Mouse (Mus musculus) kidney, embryonic 16.5 days (tissue): ENCODE data around the gene Tmed1. TPM values are rescaled to one million over a fixed set of nuclear protein-coding genes. Genes with fewer than 3 reads are reported as not detected.
"Not testable (repeated sequence)": the region's sequence is repeated elsewhere in the genome, so short reads cannot be mapped to it uniquely, and the experiment has no call there.

Experiments used
- ATAC-seq: fragments of 200-750 bp; cut with Nextera tagmentation; 2 replicates; pipeline ENCODE4 v1.8.0; 2017; ENCODE audit warnings: moderate TSS enrichment; ENCODE audit not compliant: low FRiP score, low TSS enrichment
- H3K27ac ChIP-seq: fragments of 300-500 bp; sonication (generic); 2 replicates; pipeline ENCODE4 v1.5.1; 2014; ENCODE audit warnings: low read length
- H3K27me3 ChIP-seq: fragments of 300-500 bp; sonication (generic); 2 replicates; pipeline ENCODE4 v1.6.1; 2014; ENCODE audit warnings: low read length, control low read depth, mixed read lengths; ENCODE audit not compliant: insufficient read depth
- H3K36me3 ChIP-seq: fragments of 300-500 bp; sonication (generic); 2 replicates; pipeline ENCODE4 v1.6.1; 2014; ENCODE audit warnings: low read length, control low read depth, mixed read lengths; ENCODE audit not compliant: insufficient read depth
- H3K4me1 ChIP-seq: fragments of 300-500 bp; sonication (generic); 2 replicates; pipeline ENCODE4 v1.6.1; 2014; ENCODE audit warnings: low read length, control low read depth, mixed read lengths; ENCODE audit not compliant: insufficient read depth
- H3K4me2 ChIP-seq: fragments of 300-500 bp; sonication (generic); replicated peaks from 2 replicates; pipeline ENCODE4 v1.6.1; 2014; ENCODE audit warnings: low read depth, low read length
- H3K4me3 ChIP-seq: fragments of 300-500 bp; sonication (generic); 2 replicates; pipeline ENCODE4 v1.5.1; 2014; ENCODE audit warnings: mild to moderate bottlenecking, low read length
- H3K9ac ChIP-seq: fragments of 300-500 bp; sonication (generic); replicated peaks from 2 replicates; pipeline ENCODE4 v1.6.1; 2014; ENCODE audit warnings: low read length
- H3K9me3 ChIP-seq: fragments of 300-500 bp; sonication (generic); 2 replicates; pipeline ENCODE4 v1.6.1; 2016; ENCODE audit warnings: low read length, control low read depth
- WGBS: fragments of 180-500 bp; shearing (Covaris S2); extraction: QIAGEN DNeasy Blood & Tissue Kit; methylation state at CpG from one replicate; pipeline ENCODE4 v1.1.7; 2014; 5-methylcytosine and 5-hydroxymethylcytosine counted together
- polyA plus RNA-seq: library from polyadenylated mRNA; unstranded; fragments of >200 nt; fragmentation: Nextera tagmentation; extraction: Ambion mirVana; gene quantifications from 2 replicates; pipeline ENCODE4 v1.2.1, GENCODE M21; 2015

Tmed1 gene
- polyA plus RNA-seq, 1 experiment from 2014 or later, result 151 TPM

DNA sequence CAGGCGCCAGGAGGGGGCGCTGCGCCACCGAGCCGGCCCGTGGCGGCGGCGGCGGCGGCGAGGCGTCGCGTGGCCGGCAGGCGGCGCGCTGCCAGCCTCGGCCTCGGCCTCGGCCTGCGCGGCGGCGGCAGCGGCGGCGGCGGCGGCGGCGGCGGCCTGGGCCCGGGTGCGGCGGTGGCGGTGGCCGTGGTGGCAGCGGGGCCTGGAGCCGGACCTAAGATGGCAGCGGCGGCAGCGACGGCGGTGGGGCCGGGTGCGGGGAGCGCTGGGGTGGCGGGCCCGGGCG, 36.7 kb upstream of the Tmed1 start, which contains the start of gene Carm1:
Carm1 (plus strand) TSS at position 106 of the 286 bp plus-strand sequence.
- Histone ChIP-seq H3K27ac (peak within 1 kb of the TSS; percentile 98), H3K9ac (peak within 1 kb of the TSS; percentile 97), H3K27me3 (no peaks in the 10 kb centered on the region), H3K36me3 (peaks cover 8% of the 10 kb centered on the region; the same call in 1 of the 2 replicates), H3K4me3 (peak within 1 kb of the TSS; percentile 61), H3K4me2 (peak within 1 kb of the TSS; percentile 71), H3K9me3 (no peaks in the 10 kb centered on the region), H3K4me1 (peaks cover 20% of the 10 kb centered on the region)
- WGBS, result under 1% methylated on average over 16 of the region's 52 CpGs
- ATAC-seq, result no peak; the same call in 1 of the 2 replicates

DNA sequence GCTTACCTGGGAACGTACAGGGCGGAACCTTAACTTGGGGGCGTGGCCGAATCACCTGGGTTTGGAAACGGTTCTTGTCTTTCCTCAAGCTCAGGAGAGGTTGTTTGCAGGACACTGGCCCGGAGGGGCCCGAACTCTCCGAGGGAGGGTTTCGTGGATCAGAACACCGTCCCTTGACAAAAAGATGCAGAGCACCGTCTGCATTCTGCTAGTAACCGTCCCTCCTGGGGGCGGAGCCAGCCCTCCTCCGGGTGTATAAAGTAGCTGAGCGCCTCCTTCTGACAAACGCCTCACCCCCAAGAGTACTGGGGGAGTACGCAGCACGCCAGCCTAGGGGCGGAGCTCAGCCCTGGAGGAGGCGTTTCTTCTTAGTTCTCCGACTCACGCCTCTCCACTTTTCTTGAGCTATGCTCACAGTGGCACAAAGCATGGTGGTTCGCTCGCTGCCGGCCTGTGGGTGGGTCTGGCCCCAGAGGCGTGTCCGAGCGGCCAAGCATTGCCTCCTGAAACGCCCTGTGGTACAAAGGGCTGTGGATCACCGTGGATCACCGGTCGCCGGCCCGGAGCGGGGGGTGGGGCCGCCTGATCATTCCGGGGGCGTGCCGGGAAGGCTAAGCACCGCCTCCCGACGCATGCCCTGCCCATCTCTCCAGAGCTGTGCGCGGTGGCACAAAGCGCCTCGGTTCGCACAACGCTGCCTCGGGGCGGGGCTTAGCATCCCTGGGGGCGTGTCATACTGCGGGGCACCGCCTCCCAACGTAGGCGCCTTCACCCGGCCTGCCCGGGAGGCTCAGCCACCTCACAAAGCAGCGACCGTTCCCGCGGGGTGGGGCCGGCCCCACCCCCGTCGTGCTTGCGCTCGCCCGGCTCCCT, 36.1 kb upstream of the Tmed1 start:
- Histone ChIP-seq H3K36me3 (peaks cover 4% of the 10 kb centered on the region; the same call in 1 of the 2 replicates), H3K4me2 (peak overlapping the region; percentile 68), H3K9ac (peak overlapping the region; percentile 64), H3K4me3 (peak overlapping the region; percentile 61), H3K27me3 (no peaks in the 10 kb centered on the region), H3K9me3 (no peaks in the 10 kb centered on the region), H3K4me1 (peaks cover 20% of the 10 kb centered on the region), H3K27ac (peak overlapping the region; percentile 98)
- peak; percentile 94 for ATAC-seq
- under 1% methylated on average over 65 of the region's 67 CpGs for WGBS

GRCm38 (mm10) chr9:21545351-21545915, 35.4 kb upstream of the Tmed1 start:
- Histone ChIP-seq H3K4me2 (peak overlapping the region; percentile 68), H3K9me3 (no peaks in the 10 kb centered on the region), H3K27ac (peak overlapping the region; percentile 98), H3K9ac (peak overlapping the region; percentile 64), H3K27me3 (no peaks in the 10 kb centered on the region), H3K4me3 (peak overlapping the region; percentile 61), H3K36me3 (0 out of 2 replicates have a peak, but pooled peaks cover 3% of the 10 kb centered on the region), H3K4me1 (peaks cover 20% of the 10 kb centered on the region)
- ATAC-seq, result peak; percentile 86
- WGBS, result 9% methylated on average over 9 of the region's 9 CpGs

- H3K27ac ChIP-seq, ATAC-seq, H3K36me3 ChIP-seq, H3K27me3 ChIP-seq, H3K9me3 ChIP-seq, H3K9ac ChIP-seq, H3K4me2 ChIP-seq, H3K4me3 ChIP-seq: not testable (repeated sequence)
- WGBS, result 91% methylated on average over 2 of the region's 2 CpGs
- H3K4me1 ChIP-seq, result peaks cover 11% of the 10 kb centered on the region; the same call in 1 of the 2 replicates
Observed at GRCm38 (mm10) chr9:21542001-21542400, 31.9 kb upstream of the Tmed1 start.

DNA sequence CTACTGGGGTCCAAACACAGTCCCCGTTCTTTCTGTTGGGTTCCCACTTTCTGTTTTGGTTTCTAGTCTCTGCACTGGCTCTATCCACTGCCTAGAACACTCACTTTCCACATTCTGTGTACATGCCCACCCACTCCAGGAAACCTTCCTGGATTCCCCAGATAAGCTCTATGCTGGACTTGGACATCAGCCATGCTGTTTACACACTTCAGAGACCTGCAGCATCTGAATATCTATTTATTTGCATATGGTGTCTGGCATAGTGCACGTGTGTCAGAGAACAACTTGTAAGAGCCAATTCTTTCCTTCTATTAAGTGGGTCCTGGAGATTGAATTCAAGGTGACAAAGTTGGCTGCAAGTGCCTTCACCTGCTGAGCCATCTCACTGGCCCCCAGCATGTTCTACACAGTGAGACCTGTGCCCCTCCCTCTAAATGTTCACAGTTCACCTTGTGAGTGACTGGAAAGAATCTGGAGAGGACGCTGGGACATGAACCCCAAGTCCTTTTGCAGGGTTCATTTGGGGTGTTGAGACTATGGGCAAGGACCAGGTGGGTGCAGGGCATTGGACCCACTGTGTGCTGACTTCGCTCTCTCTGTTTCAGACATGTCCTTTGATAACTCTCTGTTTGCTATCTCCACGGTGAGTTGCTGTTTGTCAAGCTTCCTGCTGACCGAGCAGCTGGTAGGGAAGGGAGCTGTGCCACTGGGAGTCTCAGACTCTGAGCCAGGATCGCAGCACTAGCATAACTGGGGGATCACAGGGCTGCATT, 30.1 kb upstream of the Tmed1 start:
- Histone ChIP-seq H3K27me3 (no peaks in the 10 kb centered on the region), H3K4me3 (no peak overlapping the region), H3K9me3 (no peaks in the 10 kb centered on the region), H3K9ac (no peak overlapping the region), H3K36me3 (no peaks in the 10 kb centered on the region), H3K27ac (no peak overlapping the region), H3K4me1 (peaks cover 7% of the 10 kb centered on the region; the same call in 1 of the 2 replicates), H3K4me2 (no peak overlapping the region)
- ATAC-seq, result no peak
- WGBS, result 74% methylated on average over 7 of the region's 7 CpGs

DNA sequence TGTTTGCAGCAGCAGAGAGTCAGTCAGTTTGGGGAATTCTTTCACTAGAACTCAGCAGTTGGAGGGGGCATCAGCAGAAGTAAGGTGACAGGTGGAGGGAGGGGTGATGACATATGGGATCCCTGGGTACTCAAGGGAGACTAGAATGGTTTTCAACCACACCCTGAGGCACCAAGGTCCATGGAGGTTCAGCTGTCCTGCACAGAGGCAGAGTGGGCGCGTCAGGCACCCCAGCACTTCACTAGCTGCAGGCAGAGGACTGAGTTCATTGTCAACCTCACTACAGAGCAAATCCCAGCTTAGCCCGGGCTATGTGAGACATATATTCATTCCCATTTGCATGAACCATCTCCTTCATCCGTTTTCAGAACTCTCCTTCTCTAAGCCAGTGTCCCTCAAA, 27.0 kb upstream of the Tmed1 start:
- 74% methylated on average over 4 of the region's 4 CpGs for WGBS
- H3K27me3 ChIP-seq, result no peaks in the 10 kb centered on the region
- no peak overlapping the region for H3K4me3 ChIP-seq
- ATAC-seq, result 0 out of 2 replicates have a peak, but pooled peaks have one; percentile 35
- no peak overlapping the region for H3K27ac ChIP-seq
- H3K4me2 ChIP-seq, result no peak overlapping the region
- H3K4me1 ChIP-seq, result no peaks in the 10 kb centered on the region
- H3K9me3 ChIP-seq, result no peaks in the 10 kb centered on the region
- no peaks in the 10 kb centered on the region for H3K36me3 ChIP-seq
- no peak overlapping the region for H3K9ac ChIP-seq

DNA sequence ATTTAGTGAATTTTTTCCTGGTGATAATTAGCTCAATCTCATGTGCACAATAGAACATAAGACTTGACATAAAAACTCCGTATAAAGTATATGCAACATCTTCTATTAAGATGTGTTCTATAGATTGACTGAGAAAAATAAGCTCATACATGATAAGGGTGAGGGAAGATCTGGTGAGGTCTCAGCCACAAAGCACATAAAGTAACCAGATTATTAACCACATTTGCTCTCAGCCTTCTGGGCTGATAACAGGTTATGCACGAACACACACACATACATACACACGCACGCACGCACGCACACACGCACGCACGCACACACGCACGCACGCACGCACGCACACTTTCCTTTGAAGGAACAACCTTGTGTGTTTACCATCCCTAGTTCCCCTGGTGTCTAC, 26.4 kb upstream of the Tmed1 start:
- ATAC-seq, result no peak
- Histone ChIP-seq H3K27me3 (no peaks in the 10 kb centered on the region), H3K4me3 (no peak overlapping the region), H3K9ac (no peak overlapping the region), H3K9me3 (no peaks in the 10 kb centered on the region), H3K36me3 (no peaks in the 10 kb centered on the region), H3K27ac (no peak overlapping the region), H3K4me2 (no peak overlapping the region), H3K4me1 (no peaks in the 10 kb centered on the region)
- 90% methylated on average over 14 of the region's 14 CpGs for WGBS

DNA sequence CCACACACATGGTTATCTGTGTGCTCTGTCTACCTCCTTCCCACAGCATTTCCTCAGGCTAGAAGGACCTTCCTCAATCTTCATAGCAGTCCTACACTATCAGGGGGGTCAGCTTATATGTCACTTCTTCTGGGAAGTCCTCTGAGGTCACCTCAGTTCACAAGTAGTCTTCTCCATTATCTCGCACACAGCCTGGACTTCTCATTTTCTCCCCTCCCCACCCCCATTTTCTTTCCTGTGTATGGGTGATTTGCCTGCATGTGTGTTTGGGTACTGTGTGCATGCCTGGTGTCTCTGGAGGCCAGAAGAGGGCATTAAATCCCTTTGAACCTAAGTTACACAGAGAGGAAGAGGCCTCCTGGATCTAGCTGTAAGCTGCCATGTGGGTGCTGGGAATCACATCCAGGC, 17.9 kb upstream of the Tmed1 start:
- WGBS, result 54% methylated on average over 1 of the region's 1 CpGs
- H3K4me2 ChIP-seq, result no peak overlapping the region

DNA sequence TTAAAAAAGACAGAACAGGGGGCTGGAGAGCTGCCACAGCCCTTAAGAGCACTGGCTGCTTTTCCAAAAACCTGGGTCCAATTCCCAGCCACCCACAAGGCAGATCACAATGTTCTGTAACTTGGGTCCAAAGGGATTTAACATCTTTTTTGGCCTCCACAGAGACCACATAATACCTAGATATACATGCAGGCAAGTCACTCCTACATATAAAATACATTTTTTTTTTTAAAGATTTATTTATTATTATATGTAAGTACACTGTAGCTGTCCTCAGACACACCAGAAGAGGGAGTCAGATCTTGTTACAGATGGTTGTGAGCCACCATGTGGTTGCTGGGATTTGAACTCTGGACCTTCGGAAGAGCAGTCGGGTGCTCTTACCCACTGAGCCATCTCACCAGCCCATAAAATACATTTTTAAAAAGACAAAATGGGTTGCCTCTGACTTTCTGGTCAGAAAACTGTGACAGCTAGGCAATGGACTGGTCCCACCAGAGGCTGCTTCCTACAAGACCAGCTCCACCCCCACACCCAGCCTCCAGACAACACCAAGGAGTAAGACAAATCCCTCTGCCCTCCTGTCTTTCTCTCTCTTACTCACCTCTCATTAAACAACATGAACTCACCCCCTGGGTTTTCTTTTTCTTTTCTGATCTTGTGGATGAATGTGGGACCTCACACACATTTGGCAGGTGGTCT, 17.2 kb upstream of the Tmed1 start:
- no peaks in the 10 kb centered on the region for H3K36me3 ChIP-seq
- no peak for ATAC-seq
- no peak overlapping the region for H3K4me3 ChIP-seq
- H3K27me3 ChIP-seq, result no peaks in the 10 kb centered on the region
- 91% methylated on average over 2 of the region's 2 CpGs for WGBS
- H3K27ac ChIP-seq, result no peak overlapping the region
- H3K4me1 ChIP-seq, result no peaks in the 10 kb centered on the region
- H3K9ac ChIP-seq, result no peak overlapping the region
- H3K9me3 ChIP-seq, result no peaks in the 10 kb centered on the region
- H3K4me2 ChIP-seq, result no peak overlapping the region

More for the DNA sequence above, 17.9 kb upstream of the Tmed1 start:
- Histone ChIP-seq H3K4me1 (no peaks in the 10 kb centered on the region), H3K27me3 (no peaks in the 10 kb centered on the region), H3K27ac (no peak overlapping the region), H3K36me3 (no peaks in the 10 kb centered on the region), H3K9ac (no peak overlapping the region), H3K4me3 (no peak overlapping the region), H3K9me3 (no peaks in the 10 kb centered on the region)
- ATAC-seq, result no peak; the same call in 1 of the 2 replicates
